Mouse (Mus musculus): Measurements from ENCODE around the gene Trim27.
A peak's percentile ranks its signal among the peaks of the same experiment; 100 is the strongest.

Gene Trim27

GRCm38 (mm10) chr13:21172241-21173027 lies 6.8 kb upstream of the Trim27 start:
- DNase-seq (ENCODE audit: low spot score): peak; percentile 82

DNA sequence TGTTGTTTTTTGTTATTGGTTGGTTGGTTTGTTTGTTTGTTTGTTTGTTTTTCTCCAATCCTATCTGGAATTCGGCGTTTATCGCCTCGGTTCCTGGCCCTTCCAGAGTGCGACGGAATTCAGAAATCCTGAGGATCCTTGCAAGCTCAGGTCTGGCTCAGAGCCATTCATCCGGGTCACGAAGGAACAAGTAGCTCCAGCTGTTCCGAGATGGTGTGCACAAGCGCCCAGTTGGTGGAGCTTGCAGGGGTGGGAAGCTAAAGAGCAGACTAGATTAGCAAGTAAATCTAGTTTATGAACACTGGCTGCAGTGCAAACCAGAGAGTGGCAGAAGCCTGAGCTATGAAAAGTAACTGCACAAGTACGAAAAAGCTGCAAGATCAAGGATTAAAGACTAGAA lies 6.2 kb upstream of the Trim27 start:
- peak; percentile 90 for DNase-seq (ENCODE audit: low spot score)

GRCm38 (mm10) chr13:21176733-21177132 lies 2.5 kb upstream of the Trim27 start:
- DNase-seq (ENCODE audit: low spot score): no peak

DNA sequence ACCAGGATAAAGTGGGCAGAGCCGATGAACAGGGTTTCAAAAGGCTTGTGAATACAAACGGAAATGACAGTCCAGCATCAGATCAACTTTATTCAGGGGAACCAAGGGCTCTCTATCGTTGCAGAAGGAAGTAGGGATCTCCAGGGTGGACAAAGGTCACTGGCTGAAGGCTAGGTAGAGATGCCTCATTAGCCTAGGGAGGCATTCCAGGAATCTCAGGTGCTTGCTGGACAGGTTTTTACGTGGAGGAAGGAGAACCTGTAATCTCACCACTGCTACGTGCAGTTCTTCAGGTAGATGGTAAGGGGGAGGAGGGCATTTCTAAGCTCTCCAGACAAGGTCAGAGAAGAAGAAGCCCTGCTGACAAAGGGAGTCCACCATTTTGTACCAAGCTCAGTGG lies 1.6 kb upstream of the Trim27 start:
- DNase-seq (ENCODE audit: low spot score): no peak

DNA sequence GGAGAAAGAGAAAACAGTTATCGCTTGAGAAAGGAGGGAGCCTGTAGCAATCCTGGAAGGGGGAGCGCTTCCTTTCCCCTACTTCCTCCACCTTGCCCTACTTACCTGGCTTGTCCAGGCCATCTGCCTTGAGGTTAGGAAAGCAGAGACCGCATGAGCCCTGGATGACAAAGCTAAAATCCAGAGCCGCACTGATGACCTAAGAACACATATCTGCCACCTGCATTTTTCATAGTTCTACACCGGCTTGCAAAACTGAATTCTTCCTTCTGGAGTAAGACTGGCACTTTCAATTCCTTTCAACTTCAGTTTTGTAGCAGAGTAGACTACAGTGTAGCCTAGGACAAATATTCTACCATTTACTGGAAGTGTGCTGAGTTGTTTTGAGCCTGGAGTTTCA lies 881 bp upstream of the Trim27 start:
- no peak for DNase-seq (ENCODE audit: low spot score)

- peak; percentile 80 for DNase-seq (ENCODE audit: low spot score)
Observed at GRCm38 (mm10) chr13:21179724-21180550, 692 bp downstream of the Trim27 start.

DNA sequence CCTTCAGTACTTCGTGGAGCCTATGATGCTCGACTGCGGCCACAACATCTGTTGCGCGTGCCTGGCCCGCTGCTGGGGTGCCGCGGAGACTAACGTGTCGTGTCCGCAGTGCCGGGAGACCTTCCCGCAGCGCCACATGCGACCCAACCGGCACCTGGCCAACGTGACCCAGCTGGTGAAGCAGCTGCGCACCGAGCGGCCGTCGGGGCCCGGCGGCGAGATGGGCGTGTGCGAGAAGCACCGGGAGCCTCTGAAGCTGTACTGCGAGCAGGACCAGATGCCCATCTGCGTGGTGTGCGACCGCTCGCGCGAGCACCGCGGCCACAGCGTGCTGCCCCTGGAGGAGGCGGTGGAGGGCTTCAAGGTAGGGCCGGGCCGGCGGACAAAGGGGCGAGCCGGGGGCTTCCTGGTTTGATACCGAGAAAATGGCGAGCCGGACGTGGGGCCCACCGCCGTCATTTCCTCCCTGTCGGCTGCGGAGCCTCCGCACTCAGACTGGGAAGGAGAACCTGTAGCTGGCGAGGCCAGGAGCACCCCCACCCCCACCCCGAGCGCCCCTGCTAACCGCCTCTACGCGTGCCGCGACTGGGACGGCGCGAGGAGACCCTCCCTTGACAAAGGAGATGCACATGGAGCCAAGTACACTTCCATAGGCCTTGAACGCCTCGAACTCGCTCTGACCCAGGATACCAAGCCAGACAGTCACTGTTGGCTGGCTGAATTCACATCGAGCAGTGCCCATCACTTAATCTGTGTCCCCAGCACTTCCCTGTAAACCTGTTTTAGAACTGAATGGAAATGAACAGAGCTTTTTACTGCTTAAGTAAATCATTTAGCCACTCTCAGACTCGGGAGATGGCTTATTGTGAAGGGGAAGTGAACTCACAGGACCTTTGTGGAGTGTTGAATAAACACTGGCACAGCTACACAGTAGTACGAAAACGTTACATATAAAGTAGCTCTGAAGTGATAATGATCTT lies 1.6 kb downstream of the Trim27 start:
- DNase-seq (ENCODE audit: low spot score): peak; percentile 65

DNA sequence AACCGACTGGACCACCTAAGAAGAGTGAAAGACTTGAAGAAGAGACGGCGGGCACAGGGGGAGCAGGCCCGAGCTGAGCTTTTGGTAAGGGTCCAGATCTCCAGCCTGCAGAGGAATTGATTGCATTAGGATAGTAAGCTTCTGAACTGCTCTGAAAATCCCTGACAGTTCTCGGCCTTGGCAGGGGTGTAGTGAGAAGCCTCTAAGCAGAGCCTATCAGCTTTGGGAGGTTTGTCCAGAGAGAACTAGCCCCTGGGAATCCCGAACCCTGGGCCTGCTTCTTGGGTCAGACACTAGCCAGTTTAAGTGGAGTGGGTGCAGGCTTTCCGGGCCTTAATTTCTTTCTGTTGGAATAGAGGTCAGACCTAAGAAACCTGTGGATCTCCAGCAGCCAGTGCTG lies 2.8 kb downstream of the Trim27 start:
- no peak for DNase-seq (ENCODE audit: low spot score)

- DNase-seq (ENCODE audit: low spot score): no peak
Observed at GRCm38 (mm10) chr13:21183066-21183465, 3.8 kb downstream of the Trim27 start.

- no peak for DNase-seq (ENCODE audit: low spot score)
Observed at GRCm38 (mm10) chr13:21183661-21184060, 4.4 kb downstream of the Trim27 start.

- no peak for DNase-seq (ENCODE audit: low spot score)
Observed at GRCm38 (mm10) chr13:21185521-21185920, 6.3 kb downstream of the Trim27 start.

DNA sequence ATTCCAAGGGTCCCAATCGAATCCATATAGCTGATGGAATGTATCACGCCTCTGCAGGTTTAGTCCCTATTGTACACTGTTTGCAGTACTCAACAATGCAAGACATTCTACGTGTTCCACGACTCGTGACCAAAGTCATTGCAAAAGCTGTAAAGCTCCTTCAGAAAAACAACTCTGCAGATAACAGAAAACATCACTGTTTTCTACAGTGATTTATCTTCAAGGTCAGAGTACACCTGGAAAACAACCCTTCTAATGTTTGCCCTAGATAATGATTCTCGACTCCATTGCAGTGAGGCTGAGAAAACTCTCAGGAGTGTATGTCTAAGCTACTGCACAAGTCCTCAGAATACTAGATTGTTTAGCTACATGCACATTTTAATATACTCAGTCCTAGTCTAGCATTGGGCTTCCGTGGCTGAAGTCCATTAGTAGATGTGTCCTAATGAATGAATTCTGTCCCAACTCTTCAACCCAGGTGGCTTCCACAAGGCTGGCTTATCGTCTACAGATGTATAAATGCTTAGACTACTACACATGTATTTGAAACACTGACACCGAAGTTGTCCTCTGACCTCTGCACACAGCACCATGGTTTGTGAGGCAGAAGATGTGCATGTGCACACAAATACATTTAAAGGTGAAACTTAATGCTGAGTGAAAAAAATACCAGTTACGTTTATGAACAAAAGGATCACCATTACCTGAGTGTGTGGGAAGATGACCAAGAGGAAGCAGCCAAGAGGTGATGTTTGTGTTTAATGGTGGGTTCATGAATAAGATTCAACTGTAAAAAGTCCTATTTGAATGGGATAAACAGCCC lies 16.4 kb downstream of the Trim27 start:
- no peak for DNase-seq (ENCODE audit: low spot score)

DNA sequence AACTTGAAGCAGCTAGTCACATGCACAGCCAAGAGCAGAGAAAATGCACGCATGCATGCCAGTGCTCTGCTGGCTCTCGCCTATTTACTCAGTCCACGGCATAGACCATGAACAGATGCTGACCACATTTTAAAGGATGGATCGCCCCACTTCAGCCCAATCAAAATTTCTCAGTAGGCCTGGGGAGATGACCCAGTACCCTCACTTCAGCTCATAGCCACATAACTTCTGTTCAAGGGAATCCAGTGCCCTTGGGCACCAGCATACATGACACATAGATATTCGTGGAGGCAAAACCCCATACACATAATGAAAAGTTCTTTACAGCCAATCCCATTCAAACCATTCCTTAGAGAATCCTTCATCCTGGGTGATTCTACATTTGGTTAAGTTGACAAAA lies 18.5 kb downstream of the Trim27 start:
- DNase-seq (ENCODE audit: low spot score): no peak

- DNase-seq (ENCODE audit: low spot score): no peak
Observed at GRCm38 (mm10) chr13:21198313-21198712, 19.1 kb downstream of the Trim27 start.

DNA sequence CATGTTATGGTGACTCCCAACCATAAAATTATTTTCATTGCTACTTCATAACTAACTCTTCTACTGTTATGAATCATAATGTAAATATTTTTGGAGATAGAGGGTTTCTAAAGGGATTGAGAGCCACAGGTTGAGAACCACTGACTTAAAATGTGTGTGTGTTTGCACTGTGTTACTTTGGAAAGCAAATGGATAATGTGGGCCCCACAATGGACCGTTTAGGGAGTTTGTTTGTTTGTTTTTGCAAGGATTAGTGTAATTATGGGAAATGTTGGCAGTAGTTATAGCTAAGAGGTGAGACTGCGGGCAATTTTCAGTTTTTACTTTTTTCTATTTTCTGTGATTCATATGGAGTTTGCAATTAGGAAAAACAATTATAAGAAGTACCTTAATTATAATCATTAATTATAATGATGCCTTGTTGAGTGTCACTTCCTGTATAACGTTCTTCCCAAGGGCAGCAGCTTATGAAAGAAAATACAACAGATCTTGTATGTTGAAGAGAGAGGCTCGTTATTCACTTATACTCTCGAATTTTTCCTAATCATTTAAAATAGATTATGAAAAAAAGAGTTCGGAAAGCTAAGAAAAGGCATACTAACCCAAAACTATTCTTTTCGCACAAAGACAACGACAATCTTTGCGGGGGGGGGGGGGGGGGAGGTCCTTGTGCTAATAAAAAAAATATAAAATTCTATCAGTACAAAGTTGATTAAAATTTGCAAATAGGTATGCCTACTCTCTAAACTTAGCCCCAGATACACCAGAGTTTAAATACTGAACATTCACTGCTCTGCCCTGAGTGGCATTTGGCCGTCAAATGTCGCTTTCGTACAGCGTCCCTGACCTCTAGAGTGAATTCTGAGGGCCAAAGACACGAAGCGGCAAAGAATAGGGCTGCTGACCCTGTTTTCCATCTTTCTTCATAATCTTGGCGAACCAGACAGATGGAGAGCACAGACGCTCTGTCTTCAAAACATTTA lies 20.1 kb downstream of the Trim27 start:
- DNase-seq (ENCODE audit: low spot score): no peak

- DNase-seq (ENCODE audit: low spot score): peak; percentile 91
Observed at GRCm38 (mm10) chr13:21200043-21200999, 21.1 kb downstream of the Trim27 start.

DNA sequence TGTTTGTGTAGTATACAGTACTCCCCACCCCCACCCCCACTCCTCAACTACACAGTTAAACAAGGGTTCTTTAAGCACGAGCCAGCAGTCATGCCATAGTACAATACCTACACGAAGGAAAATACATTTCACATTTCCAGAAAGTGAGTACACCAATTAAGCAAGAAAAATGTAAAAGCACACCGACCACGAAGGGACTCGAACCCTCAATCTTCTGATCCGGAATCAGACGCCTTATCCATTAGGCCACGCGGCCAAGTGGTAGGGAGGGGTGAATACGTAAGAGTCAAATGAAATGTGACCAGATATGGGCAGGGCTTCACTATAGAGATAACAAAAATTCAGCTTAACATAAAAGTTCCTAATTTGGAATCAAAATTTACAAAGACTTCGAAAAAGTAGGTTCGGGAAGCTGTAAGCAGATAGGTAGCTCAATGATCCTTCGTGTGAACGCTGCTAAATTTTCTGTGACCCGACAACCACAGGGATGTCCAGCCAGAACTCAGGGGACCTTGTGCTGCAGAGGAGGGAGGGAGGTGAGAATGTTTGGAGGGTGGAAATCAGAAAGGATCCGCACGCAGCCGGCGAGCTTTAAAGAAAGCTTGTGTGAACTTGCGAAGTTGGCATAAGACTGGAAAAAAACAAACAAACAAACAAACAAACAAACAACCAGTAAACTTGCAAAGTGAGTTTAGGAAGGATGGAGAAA lies 36.2 kb downstream of the Trim27 start:
- DNase-seq (ENCODE audit: low spot score): peak; percentile 43

DNA sequence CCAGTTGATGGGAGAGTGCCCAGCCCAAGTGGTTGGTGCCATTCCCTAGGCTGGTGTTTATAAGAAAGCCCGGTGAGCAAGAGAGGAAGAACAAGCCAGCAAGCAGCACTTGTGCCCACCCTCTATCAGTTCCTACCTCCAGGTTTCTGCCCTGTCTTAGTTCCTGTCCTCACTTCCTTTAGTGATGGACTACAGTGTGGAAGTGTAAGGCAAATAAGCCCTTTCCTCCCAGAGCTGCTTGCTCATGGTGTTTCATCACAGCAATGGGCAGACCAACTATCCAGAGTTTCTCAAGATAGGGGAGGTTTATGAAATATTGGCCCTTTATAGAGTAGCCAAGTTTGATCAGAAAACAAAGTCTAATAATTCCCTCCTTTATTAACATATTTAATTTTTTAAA lies 37.5 kb downstream of the Trim27 start:
- no peak for DNase-seq (ENCODE audit: low spot score)

Measured in MN1 (cell line).